Mouse (Mus musculus) inflammation-experienced regulatory T-cells, adult 6 months (primary cell): ENCODE data around the gene Dcst2. TPM values are rescaled to one million over a fixed set of nuclear protein-coding genes. Genes with fewer than 3 reads are reported as not detected.

Experiments used
- ATAC-seq: one replicate; pipeline ENCODE4 v1.8.0; 2017
- polyA plus RNA-seq, 3 experiments: library from polyadenylated mRNA; unstranded; fragments of 100-300 nt; shearing (Covaris generic); gene quantifications; one replicate each; pipeline ENCODE4 v1.2.1; 2017

Gene Dcst2
- polyA plus RNA-seq, 3 experiments from 2014 or later, result 0.20 to 0.54 TPM; not detected in 1

DNA sequence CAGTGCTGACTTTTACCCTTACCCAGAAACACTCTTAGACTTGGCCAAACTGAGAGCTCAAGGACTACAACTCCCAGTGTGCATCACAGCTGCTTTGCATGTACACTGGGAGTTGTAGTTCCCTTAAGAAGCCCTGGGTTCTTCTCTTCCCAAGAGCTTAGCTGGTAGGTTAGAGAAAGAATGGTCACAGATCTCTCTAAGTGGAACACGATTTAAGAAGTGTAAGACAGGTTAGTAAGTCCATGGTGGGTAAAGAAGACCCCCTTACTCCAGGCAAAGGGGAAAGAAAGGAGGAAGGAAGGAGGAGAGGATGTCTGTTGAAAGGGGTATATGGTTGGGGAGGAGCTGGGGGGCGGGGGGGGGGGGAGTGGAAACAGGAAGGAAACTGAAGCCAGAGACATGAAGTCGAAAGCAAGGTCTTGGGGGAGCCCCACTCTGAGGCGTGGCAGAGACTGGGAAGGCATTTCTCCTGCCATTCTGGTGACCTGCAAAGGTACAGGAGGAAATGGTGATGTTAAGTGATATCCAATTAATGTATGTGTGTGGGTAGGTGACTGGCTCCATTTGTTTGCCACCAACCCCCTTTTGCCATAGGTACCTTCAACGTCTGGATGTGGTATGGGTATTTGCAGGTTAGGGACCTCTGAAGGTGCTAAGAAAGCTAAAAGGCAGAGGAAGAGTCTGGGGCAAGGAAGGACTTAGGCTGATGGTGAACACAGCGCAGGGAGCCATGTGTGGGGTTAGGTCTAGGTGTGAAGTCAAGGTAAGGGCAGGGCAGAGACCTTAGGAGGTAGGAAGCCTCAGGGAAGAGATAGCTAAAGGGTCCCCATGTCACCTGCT lies 27.3 kb downstream of the Dcst2 start:
- ATAC-seq, result peak; percentile 47

DNA sequence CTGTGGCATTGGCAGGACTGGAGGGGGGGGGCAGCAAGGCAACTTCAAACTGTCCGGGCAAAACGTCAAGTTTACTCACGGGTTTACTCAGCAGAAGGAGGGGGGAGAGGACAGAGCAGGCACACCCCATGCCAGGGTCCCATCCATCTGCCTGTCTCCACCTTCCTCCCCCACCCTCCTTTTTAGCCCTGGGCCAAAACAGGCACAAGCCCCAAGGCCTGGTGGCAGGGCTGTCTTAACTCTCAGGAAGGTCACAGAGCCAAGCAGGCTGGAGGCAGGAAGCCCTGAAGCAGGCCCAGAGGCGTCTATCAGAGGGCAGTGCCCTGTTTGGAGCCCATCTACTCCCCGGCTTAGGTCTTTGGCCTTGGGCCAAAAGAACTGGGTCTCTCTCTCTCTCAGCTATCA lies 28.3 kb downstream of the Dcst2 start:
- ATAC-seq, result no peak

DNA sequence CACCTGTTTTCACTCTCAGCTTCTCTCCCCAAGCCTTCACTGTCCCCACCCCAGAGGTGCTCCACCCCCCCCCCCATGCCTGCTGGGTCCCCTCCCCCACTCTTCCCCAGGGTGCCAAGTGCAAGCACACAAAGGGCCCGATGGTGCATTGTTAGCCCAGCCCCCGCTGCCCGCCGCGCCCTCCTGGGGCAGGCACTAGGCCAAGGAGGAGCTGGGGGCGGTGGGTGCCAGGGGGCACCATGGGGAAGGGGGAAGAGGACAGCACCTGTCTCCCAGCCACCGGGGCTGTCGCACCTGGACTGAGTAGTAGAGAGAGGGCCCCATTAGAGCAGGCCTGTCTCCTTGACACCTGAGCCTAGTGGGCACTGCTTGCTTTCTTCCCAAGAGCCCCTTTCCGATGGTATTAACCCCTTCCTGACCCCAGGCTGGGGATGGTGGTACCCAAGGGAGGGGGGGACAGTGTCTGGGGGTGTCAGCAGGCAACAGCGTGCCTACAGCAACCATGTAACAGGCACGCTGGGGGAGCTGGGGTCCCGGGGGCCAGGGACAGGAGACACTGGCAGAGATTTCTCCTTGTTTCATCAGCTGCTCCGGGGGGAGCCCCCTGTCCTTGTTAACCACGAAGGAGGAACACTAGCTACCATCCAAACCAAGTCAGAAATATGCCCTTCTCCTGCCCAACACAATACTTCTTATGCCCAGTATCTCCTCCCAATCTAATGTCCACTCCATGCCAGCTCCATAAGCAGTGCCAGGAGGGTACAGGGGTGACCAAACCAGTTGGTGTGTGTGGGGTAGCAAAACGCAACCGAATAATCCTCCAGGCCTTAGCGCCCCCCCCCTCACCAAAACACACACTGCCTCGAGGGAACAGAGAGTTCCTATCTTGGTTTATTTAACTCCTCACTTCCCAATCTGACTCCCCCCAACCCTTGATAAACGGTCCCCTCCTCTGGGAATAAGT lies 29.2 kb downstream of the Dcst2 start:
- no peak for ATAC-seq

DNA sequence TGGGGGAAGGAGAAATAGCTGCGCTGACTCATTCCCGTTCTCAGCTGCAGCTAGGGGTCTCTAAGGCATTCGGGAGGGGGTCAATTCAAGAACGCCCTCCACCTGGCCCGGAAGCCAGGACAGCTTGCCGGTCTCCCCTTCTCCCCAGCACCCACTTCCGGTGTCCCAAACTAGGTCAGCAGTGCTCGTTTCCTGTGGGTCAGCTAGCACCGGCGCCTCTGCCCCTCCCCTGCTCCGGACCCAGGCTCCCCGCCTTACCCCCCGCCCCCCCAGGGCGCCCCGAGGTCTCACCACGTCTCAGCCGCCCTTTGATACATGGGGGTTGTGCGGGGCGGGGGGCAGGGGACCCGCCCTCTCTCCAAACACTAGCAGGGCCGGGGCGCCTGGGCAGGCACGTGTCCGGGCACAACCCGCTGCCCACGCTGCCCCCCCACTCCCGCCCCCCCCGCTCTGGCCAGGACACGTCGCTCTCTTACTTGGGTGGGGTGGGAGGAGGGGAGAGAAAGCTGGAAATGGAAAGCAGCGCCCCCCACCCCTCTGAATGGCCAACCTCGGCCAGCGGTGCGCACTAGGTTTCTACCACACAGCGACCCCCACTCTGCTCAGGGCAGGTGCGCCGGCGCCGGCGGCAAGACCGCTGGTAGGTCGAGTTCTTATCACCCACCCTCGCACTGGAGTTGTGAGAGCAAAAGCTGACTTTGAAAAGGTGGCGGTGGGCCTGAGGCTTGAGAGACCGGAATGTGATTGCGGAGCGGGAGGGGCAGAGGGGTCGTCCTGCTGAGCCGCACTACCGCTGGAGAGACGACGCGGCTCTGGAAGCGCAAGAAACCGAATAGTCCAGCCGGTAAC lies 30.1 kb downstream of the Dcst2 start:
- ATAC-seq, result no peak

DNA sequence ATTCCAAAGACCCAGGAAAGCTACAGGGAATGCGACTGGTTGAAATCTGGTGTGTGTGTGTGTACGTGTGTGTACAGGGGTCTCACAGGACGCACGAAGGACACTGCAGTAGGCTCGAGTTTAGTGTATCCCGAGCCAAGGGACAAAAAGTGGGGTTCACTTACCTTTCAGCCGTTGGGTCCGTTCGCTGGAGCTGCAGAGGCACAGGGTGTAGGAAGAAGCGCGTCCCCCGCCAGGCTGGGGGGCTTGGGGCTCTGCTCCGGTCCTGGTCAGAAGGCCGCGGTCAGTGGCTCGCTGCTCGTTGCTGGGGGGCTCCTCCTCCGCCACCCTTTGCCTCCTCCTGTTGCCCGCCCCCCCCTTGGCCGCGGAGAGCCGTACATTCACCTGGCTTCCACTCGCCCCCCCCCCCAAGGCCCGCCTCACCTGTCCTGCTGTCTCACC lies 31.1 kb downstream of the Dcst2 start:
- no peak for ATAC-seq

DNA sequence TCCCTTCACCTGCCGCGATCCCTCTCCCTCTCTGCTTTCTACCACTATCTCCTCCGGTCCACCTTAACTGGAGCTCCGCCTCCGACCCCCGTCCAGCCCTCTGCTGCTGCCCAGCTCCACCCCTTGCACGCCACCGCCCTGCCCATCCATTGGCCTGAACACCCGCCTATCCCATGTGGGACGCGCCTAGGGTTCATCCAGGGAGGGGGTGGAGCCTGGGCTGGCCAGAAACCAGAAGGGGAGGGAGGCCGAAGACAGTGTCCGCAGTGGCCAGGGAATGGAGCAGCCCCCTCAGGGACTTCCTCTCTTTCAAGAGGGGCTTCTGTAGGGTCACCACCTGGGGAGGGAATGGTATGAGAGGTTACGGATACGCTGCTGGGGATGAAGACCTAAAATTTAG lies 31.8 kb downstream of the Dcst2 start:
- ATAC-seq, result peak; percentile 77

DNA sequence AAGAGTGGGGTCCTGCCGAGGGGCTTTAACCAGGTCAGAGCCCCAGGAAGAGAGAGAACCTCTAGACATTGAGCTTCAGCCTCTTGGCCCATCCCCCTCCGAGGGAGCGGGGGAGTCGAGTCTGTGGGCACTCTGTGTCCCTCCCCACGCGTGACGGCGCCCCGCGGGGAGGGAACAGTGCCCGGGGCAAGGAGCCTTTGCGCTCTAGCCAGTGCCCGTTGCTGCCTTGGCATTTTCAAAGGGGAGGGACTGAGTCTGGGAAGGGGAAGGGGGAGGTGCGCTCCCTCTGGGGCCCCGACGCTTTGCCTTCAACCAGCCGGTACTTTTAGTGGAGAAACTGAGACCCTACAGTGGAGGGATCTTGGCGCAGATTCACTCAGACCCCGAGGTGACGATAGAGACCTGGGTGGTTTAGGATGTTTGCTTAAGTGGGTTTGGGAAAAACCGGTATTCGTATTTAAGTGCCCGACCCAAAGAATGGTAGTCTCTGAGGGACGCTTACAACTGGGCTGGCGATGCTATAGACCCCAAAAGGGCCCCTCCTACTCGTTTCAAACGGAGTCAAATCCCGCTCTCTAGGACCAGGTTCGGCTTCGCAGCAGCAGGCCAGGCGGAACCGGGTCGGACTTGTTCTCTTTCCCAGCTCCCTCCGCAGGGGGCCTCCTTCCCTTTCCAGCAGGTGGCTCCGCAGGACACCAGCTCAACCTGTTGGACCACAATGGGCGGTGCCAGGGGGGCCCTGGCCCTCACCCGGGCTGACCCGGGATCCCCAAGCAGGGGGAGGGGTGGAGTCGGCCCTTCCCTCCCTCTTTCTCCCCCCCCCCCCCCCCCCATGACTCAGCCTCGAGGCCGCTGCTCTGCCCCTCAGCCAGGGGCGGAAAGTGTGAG lies 32.5 kb downstream of the Dcst2 start, which contains the start of gene Zbtb7b:
Gene Zbtb7b, minus strand, starts transcription at position 771 of the 888 bp plus-strand sequence.
- peak; percentile 14 for ATAC-seq

DNA sequence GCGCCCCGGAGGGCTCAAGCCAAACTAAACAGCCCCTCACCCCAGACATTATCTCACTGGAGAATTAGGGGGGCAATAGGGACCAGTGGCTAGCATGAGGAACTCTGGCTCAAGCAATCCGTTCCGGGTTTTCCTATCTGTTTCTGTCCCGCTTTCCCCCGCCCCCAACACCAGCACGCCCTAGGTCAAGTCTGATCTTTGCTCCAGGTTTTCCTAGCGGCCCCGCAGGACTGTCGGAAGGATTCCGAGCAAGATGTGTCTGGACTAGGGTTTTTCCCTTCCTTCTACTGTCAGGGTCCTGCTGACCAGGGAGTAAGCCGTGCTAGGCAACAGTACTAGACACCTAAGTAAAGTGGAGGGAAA lies 33.1 kb downstream of the Dcst2 start:
- ATAC-seq, result no peak

DNA sequence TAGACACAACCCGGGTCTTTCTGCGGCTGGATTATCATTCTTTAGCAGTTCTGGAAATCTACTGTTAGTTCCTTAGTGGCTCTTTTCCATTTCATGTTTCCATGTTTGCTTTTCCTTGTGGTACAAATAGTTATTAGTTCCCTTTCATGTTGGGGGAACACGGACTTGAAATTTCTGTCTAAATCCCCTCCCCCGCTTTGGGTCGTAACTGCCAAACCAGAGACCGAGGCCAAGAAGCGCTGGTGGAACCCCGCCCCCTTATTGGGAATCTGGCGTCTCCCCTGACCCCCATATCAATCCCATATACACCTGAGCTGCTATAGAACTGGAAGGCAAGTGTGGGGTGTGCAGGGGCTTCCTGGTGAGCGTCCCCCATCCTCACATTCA lies 33.6 kb downstream of the Dcst2 start:
- ATAC-seq, result no peak

DNA sequence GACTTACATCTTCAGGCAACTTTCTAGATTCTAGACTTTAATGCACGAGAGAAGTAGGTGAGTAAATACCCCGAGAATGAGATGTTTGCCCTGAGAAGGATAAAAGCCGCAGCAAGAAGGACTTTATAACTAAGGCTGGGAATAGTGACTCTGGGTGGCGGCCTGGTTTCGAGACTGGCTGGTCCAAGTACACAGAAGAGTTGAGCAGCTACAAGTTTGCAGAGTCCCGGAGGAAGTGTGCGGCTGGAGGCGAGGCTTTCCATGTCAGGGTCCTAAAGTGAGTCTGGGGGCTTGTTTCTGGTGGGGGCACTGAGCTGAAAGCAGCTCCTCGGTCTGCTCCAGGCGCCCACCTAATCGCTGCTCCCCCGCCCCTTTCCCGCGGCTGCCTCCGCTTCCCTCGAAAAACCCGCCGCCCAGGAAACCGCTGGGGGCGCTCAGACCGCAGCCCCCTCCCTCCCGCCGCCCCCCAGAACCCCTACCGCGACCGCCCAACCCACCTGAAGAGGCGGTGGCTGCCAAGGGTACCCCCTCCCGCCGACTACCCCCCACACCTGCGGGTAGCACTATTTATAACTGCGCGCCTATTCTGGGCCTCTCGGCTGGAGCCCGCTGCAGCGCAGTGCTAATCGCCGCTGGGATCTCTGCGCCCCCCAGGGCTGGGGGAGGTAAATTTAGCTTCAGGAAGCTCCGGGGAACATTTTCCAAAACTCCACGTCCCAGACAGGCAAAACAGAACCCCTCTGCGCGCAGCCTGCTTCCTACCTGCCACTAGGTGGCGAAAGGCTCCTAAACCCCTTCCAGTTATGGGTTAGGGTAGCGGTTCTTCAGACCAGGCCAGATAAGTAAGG lies 34.3 kb downstream of the Dcst2 start:
- no peak for ATAC-seq

DNA sequence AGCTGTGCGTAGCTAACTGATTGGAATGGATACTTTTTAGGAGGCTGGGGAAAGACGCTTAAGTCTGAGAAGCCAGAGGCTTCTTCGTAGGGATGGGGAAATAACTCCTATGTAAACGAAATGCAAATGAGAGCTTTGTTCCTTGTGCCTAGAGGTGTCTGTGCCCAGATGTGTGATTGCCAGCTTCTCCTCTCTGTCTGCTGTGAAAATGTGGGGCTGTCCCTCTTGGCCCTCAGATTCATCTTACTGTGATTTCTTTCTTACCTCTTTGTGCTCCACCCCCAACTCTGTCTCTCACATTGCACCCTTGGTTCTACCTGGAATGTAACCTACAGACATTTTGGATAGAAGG lies 34.9 kb downstream of the Dcst2 start:
- ATAC-seq, result no peak

DNA sequence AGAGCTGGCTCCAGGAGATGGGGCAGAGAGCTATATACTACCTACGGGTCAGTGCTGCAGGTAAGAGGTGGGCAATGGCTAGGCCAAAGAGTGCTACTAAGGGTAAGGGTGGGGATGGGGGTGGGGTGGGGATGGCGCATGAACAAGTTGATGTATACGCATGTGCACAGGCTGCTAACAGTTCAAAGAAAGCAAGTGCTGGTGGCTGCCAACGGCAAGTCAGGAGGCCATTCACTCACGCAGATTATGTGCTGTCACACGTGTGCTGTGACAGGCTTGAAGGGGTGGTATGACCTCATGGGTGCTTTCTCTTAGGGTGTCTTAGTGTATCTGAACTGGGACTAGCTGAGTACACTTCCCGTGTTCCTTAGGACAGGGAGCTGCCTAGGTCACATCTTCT lies 39.6 kb downstream of the Dcst2 start:
- ATAC-seq, result no peak

DNA sequence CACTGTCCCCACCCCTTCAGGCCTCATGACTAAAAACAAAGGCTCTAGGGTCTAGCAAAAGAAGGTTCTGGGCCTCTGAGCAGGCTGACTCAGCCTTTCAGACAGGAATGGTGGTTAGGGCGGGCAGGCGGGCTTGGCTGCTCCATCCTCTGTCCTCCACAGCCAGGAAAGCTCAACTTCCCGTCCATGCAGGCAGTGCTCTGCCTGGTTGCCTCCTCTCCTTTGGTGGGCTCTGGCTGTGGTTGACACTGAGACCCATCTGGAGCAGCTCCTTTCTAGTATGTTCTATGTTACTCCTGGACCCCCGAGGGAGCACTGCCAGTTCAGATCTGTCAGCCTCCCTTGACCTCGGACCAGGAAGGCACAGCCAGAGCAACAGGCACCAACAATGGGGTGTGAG lies 40.9 kb downstream of the Dcst2 start, which contains the start of gene Lenep:
Gene Lenep, minus strand, starts transcription at position 101 of the 400 bp plus-strand sequence.
- no peak for ATAC-seq

DNA sequence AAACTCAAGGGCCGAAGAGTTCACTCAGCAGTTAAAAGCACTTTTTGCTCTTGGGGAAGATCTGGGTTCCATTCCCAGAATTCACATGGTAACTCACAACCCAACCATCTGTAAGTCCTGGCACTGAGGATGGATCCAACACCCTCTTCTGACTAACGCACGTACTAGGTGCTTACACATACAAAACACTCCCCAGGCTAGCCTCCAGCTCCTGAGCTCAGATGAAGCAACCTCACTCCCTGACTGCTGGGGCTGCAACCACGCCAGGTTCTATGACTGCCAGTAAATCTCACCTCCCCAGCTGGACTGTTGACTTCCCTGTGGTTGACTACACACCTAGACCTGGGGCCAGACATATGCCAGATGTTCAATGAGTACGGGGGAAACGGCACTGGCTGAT lies 45.1 kb downstream of the Dcst2 start:
- no peak for ATAC-seq

DNA sequence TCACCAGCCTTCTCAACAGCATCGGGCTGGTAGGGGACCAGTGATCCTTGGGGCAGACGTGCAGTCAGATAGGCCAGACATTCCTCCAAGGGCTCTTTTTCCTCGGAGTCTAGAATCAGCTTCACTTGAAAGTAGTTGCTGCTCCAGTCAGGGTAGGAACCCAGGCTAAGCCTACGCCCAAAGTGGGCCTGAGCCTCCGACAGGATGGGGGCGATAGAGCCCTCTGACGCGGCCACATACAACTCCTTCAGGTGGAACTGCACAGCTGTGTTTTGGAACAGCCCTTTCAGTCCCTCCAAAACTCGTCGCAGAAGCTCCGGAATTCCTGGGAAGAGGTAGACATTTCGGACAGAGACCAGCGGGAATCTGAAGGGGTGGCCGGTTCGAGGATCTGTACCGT lies 46.7 kb downstream of the Dcst2 start:
- ATAC-seq, result no peak

DNA sequence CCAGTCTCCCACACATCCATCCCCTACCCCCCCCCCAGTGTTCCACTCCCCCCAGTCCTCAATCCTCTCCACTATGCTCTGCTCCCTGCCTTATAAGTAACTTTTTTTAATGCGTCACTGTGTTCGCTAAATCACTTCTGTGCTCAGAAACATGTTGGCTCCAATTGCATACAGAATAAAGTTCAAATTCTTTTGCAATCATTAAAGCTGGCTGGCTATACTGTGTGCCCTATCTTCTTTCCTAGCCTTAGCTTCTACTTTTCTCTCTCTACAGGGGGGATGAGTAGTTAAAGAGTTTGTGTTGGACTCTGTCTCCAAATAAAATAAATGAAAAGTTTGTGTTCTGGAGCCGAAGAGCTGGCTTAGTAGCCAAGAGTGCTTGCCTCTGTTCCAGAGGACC lies 47.9 kb downstream of the Dcst2 start:
- no peak for ATAC-seq

DNA sequence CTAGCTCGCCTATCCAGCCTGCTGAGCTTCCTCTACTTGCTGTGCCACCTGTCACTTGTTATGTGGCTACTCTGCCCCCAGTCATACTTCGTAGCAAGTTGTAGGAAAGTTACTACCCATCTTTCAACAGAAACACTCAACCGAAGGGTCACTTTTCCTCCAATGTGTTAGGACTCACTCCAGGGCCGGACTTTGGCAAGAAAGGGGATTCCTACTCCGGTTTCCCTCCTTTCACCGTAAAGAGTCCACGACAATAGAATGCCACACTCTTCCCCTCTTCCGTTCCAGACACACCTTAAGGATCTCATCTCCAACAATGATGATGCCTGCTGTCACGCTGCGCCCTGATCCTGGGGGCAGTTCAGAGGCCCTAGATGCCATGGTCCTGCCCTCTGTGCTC lies 49.1 kb downstream of the Dcst2 start:
- ATAC-seq, result no peak

DNA sequence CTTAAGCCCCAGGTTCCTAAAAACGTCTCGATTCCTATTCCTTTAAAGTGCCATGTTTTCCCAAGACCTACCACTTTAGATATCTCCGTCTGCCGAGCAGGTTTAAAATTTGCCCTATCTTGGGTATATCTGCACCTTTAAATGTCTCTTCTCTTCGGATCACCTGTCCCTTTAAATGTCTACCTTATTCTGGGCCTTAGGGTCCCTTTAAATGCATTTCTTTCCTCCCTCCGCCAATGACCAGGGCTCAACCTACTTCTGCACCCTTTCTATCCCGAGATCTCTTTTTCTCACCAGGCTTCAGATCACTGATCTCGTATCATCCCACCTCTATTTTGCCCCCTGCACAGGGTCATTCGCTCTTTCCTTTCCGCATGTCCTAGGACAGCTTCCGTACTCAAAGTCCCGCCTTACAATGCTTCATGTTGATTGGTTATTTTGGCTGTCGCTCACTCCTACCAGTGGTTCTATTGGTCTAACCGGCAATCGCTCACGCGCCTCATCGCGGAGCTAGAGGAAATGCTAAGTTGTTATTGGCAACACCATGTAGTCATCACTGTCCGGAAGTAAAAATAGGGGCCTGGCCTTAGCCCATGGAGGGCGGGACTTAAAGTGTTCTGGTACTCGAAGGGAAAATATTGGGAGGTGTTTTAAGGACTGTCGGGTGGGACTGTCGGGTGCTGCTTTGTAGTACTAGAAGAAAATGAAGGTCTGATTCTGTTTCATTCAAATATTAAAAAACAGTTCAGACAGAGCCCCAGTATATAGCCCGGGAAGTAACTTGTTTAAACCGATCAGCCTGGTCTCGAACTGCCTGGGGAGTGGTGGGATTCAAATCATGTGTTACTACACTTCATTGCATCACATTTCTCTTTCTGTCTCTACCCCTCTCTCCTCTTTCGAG lies 50.0 kb downstream of the Dcst2 start, which contains the start of gene Flad1:
Gene Flad1, minus strand, starts transcription at position 381 of the 904 bp plus-strand sequence.
- ATAC-seq, result peak; percentile 100

DNA sequence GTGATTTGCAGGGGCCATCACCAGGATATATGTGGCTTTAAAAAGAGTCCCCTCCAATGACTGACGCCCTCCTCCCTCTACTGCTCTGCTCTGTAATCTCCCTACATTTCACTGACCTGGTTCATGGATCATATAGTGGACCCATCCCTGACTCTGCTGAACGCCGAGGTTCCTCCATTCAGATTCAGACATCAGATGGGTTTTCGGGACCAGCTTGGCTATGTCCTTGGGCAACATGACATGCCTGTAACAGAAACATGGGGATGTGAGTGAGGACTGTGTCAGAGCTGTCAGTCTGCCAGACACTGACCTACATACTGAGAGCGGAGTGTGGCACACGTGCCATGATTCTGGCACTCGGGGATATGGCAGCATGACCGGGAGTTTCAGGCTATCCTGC lies 54.4 kb downstream of the Dcst2 start:
- no peak for ATAC-seq
